Mouse (Mus musculus): ENCODE data around the gene Sos1. TPM values are rescaled to one million over a fixed set of nuclear protein-coding genes. Genes with fewer than 3 reads are reported as not detected.

Gene Sos1
- polyA plus RNA-seq, 1 experiment from 2014 or later = 9.1 TPM

- Histone ChIP-seq H3K4me3 (ENCODE audit: low read depth, low read length) (no peak overlapping the region), H3K27ac (replicated peaks; ENCODE audit: low read depth, low read length) (no peak overlapping the region), H3K36me3 (ENCODE audit: control insufficient read depth, insufficient read depth, low read length) (no peaks in the 10 kb centered on the region), H3K9ac (ENCODE audit: low read length) (no peak overlapping the region), H3K27me3 (ENCODE audit: control insufficient read depth, insufficient read depth, low read length) (no peaks in the 10 kb centered on the region), H3K4me1 (ENCODE audit: control insufficient read depth, insufficient read depth, low read length) (no peaks in the 10 kb centered on the region), H3K9me3 (ENCODE audit: control insufficient read depth, low read length) (no peaks in the 10 kb centered on the region), H3K4me2 (ENCODE audit: low read depth, severe bottlenecking) (no peak overlapping the region)
- 93% methylated on average over 7 of the region's 7 CpGs for WGBS
- no peak for ATAC-seq (ENCODE audit: insufficient number of reproducible peaks, low FRiP score, low TSS enrichment, low read depth)
- no peak for DNase-seq (ENCODE audit: low spot score)
These were observed 35.3 kb upstream of the Sos1 start for GRCm38 (mm10) chr17:80515513-80515912.

- Histone ChIP-seq H3K4me2 (ENCODE audit: low read depth, severe bottlenecking) (no peak overlapping the region), H3K9ac (ENCODE audit: low read length) (no peak overlapping the region), H3K27ac (replicated peaks; ENCODE audit: low read depth, low read length) (no peak overlapping the region), H3K9me3 (ENCODE audit: control insufficient read depth, low read length) (no peaks in the 10 kb centered on the region), H3K36me3 (ENCODE audit: control insufficient read depth, insufficient read depth, low read length) (no peaks in the 10 kb centered on the region), H3K4me3 (ENCODE audit: low read depth, low read length) (no peak overlapping the region), H3K4me1 (ENCODE audit: control insufficient read depth, insufficient read depth, low read length) (no peaks in the 10 kb centered on the region), H3K27me3 (ENCODE audit: control insufficient read depth, insufficient read depth, low read length) (no peaks in the 10 kb centered on the region)
- DNase-seq (ENCODE audit: low spot score) = no peak
- WGBS = 82% methylated on average over 8 of the region's 8 CpGs
- ATAC-seq (ENCODE audit: insufficient number of reproducible peaks, low FRiP score, low TSS enrichment, low read depth) = no peak
These were observed 33.5 kb upstream of the Sos1 start for GRCm38 (mm10) chr17:80513766-80514165.

- H3K9me3 ChIP-seq (ENCODE audit: control insufficient read depth, low read length) = no peaks in the 10 kb centered on the region
- H3K36me3 ChIP-seq (ENCODE audit: control insufficient read depth, insufficient read depth, low read length) = no peaks in the 10 kb centered on the region
- H3K4me3 ChIP-seq (ENCODE audit: low read depth, low read length) = no peak overlapping the region
- ATAC-seq (ENCODE audit: insufficient number of reproducible peaks, low FRiP score, low TSS enrichment, low read depth) (no peak), DNase-seq (ENCODE audit: low spot score) (no peak)
- H3K27ac ChIP-seq (replicated peaks; ENCODE audit: low read depth, low read length) = no peak overlapping the region
- H3K9ac ChIP-seq (ENCODE audit: low read length) = no peak overlapping the region
- no peaks in the 10 kb centered on the region for H3K27me3 ChIP-seq (ENCODE audit: control insufficient read depth, insufficient read depth, low read length)
- no peaks in the 10 kb centered on the region for H3K4me1 ChIP-seq (ENCODE audit: control insufficient read depth, insufficient read depth, low read length)
- WGBS = 77% methylated on average over 3 of the region's 3 CpGs
- no peak overlapping the region for H3K4me2 ChIP-seq (ENCODE audit: low read depth, severe bottlenecking)
These were observed 30.2 kb upstream of the Sos1 start for GRCm38 (mm10) chr17:80510459-80510855.

- no peaks in the 10 kb centered on the region for H3K27me3 ChIP-seq (ENCODE audit: control insufficient read depth, insufficient read depth, low read length)
- H3K27ac ChIP-seq (replicated peaks; ENCODE audit: low read depth, low read length) = no peak overlapping the region
- no peaks in the 10 kb centered on the region for H3K9me3 ChIP-seq (ENCODE audit: control insufficient read depth, low read length)
- 55% methylated on average over 4 of the region's 4 CpGs for WGBS
- ATAC-seq (ENCODE audit: insufficient number of reproducible peaks, low FRiP score, low TSS enrichment, low read depth) (no peak), DNase-seq (ENCODE audit: low spot score) (no peak)
- no peak overlapping the region for H3K9ac ChIP-seq (ENCODE audit: low read length)
- no peaks in the 10 kb centered on the region for H3K4me1 ChIP-seq (ENCODE audit: control insufficient read depth, insufficient read depth, low read length)
- no peak overlapping the region for H3K4me3 ChIP-seq (ENCODE audit: low read depth, low read length)
- H3K36me3 ChIP-seq (ENCODE audit: control insufficient read depth, insufficient read depth, low read length) = no peaks in the 10 kb centered on the region
- H3K4me2 ChIP-seq (ENCODE audit: low read depth, severe bottlenecking) = no peak overlapping the region
These were observed 29.5 kb upstream of the Sos1 start for GRCm38 (mm10) chr17:80509494-80510458.

GRCm38 (mm10) chr17:80505766-80506165 is 25.5 kb upstream of the Sos1 start:
- H3K9ac ChIP-seq (ENCODE audit: low read length) = no peak overlapping the region
- no peak overlapping the region for H3K27ac ChIP-seq (replicated peaks; ENCODE audit: low read depth, low read length)
- ATAC-seq (ENCODE audit: insufficient number of reproducible peaks, low FRiP score, low TSS enrichment, low read depth) = no peak
- H3K36me3 ChIP-seq (ENCODE audit: control insufficient read depth, insufficient read depth, low read length) = no peaks in the 10 kb centered on the region
- H3K9me3 ChIP-seq (ENCODE audit: control insufficient read depth, low read length) = no peaks in the 10 kb centered on the region
- 79% methylated on average over 6 of the region's 6 CpGs for WGBS
- no peak overlapping the region for H3K4me2 ChIP-seq (ENCODE audit: low read depth, severe bottlenecking)
- no peak for DNase-seq (ENCODE audit: low spot score)
- H3K4me3 ChIP-seq (ENCODE audit: low read depth, low read length) = no peak overlapping the region
- no peaks in the 10 kb centered on the region for H3K27me3 ChIP-seq (ENCODE audit: control insufficient read depth, insufficient read depth, low read length)
- no peaks in the 10 kb centered on the region for H3K4me1 ChIP-seq (ENCODE audit: control insufficient read depth, insufficient read depth, low read length)

- H3K4me2 ChIP-seq (ENCODE audit: low read depth, severe bottlenecking) = no peak overlapping the region
- DNase-seq (ENCODE audit: low spot score) (no peak), ATAC-seq (ENCODE audit: insufficient number of reproducible peaks, low FRiP score, low TSS enrichment, low read depth) (no peak)
- WGBS = 87% methylated on average over 4 of the region's 4 CpGs
- H3K4me1 ChIP-seq (ENCODE audit: control insufficient read depth, insufficient read depth, low read length) = no peaks in the 10 kb centered on the region
- H3K36me3 ChIP-seq (ENCODE audit: control insufficient read depth, insufficient read depth, low read length) = no peaks in the 10 kb centered on the region
- H3K27ac ChIP-seq (replicated peaks; ENCODE audit: low read depth, low read length) = no peak overlapping the region
- no peak overlapping the region for H3K4me3 ChIP-seq (ENCODE audit: low read depth, low read length)
- no peaks in the 10 kb centered on the region for H3K9me3 ChIP-seq (ENCODE audit: control insufficient read depth, low read length)
- H3K27me3 ChIP-seq (ENCODE audit: control insufficient read depth, insufficient read depth, low read length) = no peaks in the 10 kb centered on the region
- no peak overlapping the region for H3K9ac ChIP-seq (ENCODE audit: low read length)
These were observed 25.1 kb upstream of the Sos1 start for GRCm38 (mm10) chr17:80505342-80505741.

- H3K4me3 ChIP-seq (ENCODE audit: low read depth, low read length) = no peak overlapping the region
- H3K9ac ChIP-seq (ENCODE audit: low read length) = no peak overlapping the region
- ATAC-seq (ENCODE audit: insufficient number of reproducible peaks, low FRiP score, low TSS enrichment, low read depth) (no peak), DNase-seq (ENCODE audit: low spot score) (no peak)
- no peak overlapping the region for H3K27ac ChIP-seq (replicated peaks; ENCODE audit: low read depth, low read length)
- no peaks in the 10 kb centered on the region for H3K27me3 ChIP-seq (ENCODE audit: control insufficient read depth, insufficient read depth, low read length)
- no peak overlapping the region for H3K4me2 ChIP-seq (ENCODE audit: low read depth, severe bottlenecking)
- H3K36me3 ChIP-seq (ENCODE audit: control insufficient read depth, insufficient read depth, low read length) = no peaks in the 10 kb centered on the region
- 83% methylated on average over 2 of the region's 2 CpGs for WGBS
- H3K4me1 ChIP-seq (ENCODE audit: control insufficient read depth, insufficient read depth, low read length) = no peaks in the 10 kb centered on the region
- H3K9me3 ChIP-seq (ENCODE audit: control insufficient read depth, low read length) = no peaks in the 10 kb centered on the region
These were observed 21.5 kb upstream of the Sos1 start for GRCm38 (mm10) chr17:80501805-80502172.

- WGBS = 71% methylated on average over 5 of the region's 5 CpGs
- H3K27me3 ChIP-seq (ENCODE audit: control insufficient read depth, insufficient read depth, low read length) = no peaks in the 10 kb centered on the region
These were observed 21.0 kb upstream of the Sos1 start for GRCm38 (mm10) chr17:80501037-80501804.

More at GRCm38 (mm10) chr17:80501037-80501804, 21.0 kb upstream of the Sos1 start:
- Histone ChIP-seq H3K9me3 (ENCODE audit: control insufficient read depth, low read length) (no peaks in the 10 kb centered on the region), H3K4me1 (ENCODE audit: control insufficient read depth, insufficient read depth, low read length) (no peaks in the 10 kb centered on the region), H3K4me2 (ENCODE audit: low read depth, severe bottlenecking) (no peak overlapping the region), H3K9ac (ENCODE audit: low read length) (no peak overlapping the region), H3K27ac (replicated peaks; ENCODE audit: low read depth, low read length) (no peak overlapping the region), H3K36me3 (ENCODE audit: control insufficient read depth, insufficient read depth, low read length) (no peaks in the 10 kb centered on the region), H3K4me3 (ENCODE audit: low read depth, low read length) (no peak overlapping the region)
- no peak for DNase-seq (ENCODE audit: low spot score)
- no peak for ATAC-seq (ENCODE audit: insufficient number of reproducible peaks, low FRiP score, low TSS enrichment, low read depth)
